Mouse (Mus musculus) kidney, embryonic 16.5 days (tissue): ENCODE measurements around the gene Nhlrc1. TPM values are rescaled to one million over a fixed set of nuclear protein-coding genes. Genes with fewer than 3 reads are reported as not detected.

Source experiments
- polyA plus RNA-seq: library from polyadenylated mRNA; unstranded; fragments of >200 nt; fragmentation: Nextera tagmentation; extraction: Ambion mirVana; gene quantifications from 2 replicates; pipeline ENCODE4 v1.2.1, GENCODE M21; 2015

The Nhlrc1 gene
- polyA plus RNA-seq, 1 experiment from 2014 or later = 3.6 TPM

Other genes starting within 250 kb of the Nhlrc1 start
- 8.1 and 10.1 TPM in 2 replicates for gene Kif13a, start 85.0 kb downstream of the Nhlrc1 start, polyA plus RNA-seq
- 14.5 and 15.4 TPM in 2 replicates for gene Kdm1b, start 28.6 kb upstream of the Nhlrc1 start, polyA plus RNA-seq
- 37.4 and 39.6 TPM in 2 replicates for gene Tpmt, start 29.9 kb upstream of the Nhlrc1 start, polyA plus RNA-seq
- gene Dek, start 91.4 kb upstream of the Nhlrc1 start, polyA plus RNA-seq = 218 and 234 TPM in 2 replicates
- gene Rnf144b, start 107.8 kb upstream of the Nhlrc1 start, polyA plus RNA-seq = 0.89 and 1.0 TPM in 2 replicates